Mouse (Mus musculus) intestine, postnatal 0 days (tissue): Measurements from ENCODE around the gene Crnkl1. TPM values are rescaled to one million over a fixed set of nuclear protein-coding genes. Genes with fewer than 3 reads are reported as not detected.
"Not testable (repeated sequence)": the region's sequence is repeated elsewhere in the genome, so short reads cannot be mapped to it uniquely, and the experiment has no call there.

ENCODE experiments used
- ATAC-seq: fragments of 200-750 bp; cut with Nextera tagmentation; 2 replicates; pipeline ENCODE4 v1.8.0; 2017; ENCODE audit warnings: mild to moderate bottlenecking, moderate TSS enrichment, moderate library complexity
- H3K27ac ChIP-seq: fragments of 300-500 bp; sonication (generic); 2 replicates; pipeline ENCODE4 v1.5.1; 2014; ENCODE audit warnings: mild to moderate bottlenecking, low read depth, low read length, moderate library complexity
- H3K27me3 ChIP-seq: fragments of 300-500 bp; sonication (generic); replicated peaks from 2 replicates; pipeline ENCODE4 v1.6.1; 2014; ENCODE audit warnings: low read length, mixed read lengths; ENCODE audit not compliant: control insufficient read depth, insufficient read depth
- H3K36me3 ChIP-seq: fragments of 300-500 bp; sonication (generic); 2 replicates; pipeline ENCODE4 v1.6.1; 2014; ENCODE audit warnings: mild to moderate bottlenecking, moderate library complexity; ENCODE audit not compliant: control insufficient read depth, insufficient read depth
- H3K4me1 ChIP-seq: fragments of 300-500 bp; sonication (generic); replicated peaks from 2 replicates; pipeline ENCODE4 v1.6.1; 2014; ENCODE audit warnings: antibody characterized with exemption, low read length, mixed read lengths; ENCODE audit not compliant: control insufficient read depth, insufficient read depth
- H3K4me2 ChIP-seq: fragments of 300-500 bp; sonication (generic); replicated peaks from 2 replicates; pipeline ENCODE4 v1.6.1; 2014; ENCODE audit warnings: low read depth, mild to moderate bottlenecking, moderate library complexity
- H3K4me3 ChIP-seq: fragments of 300-500 bp; sonication (generic); 2 replicates; pipeline ENCODE4 v1.5.1; 2014; ENCODE audit warnings: low read depth, low read length
- H3K9ac ChIP-seq: fragments of 300-500 bp; sonication (generic); 2 replicates; pipeline ENCODE4 v1.6.1; 2014; ENCODE audit warnings: mild to moderate bottlenecking, low read depth, low read length
- H3K9me3 ChIP-seq: fragments of 300-500 bp; sonication (generic); 2 replicates; pipeline ENCODE4 v1.6.1; 2016; ENCODE audit warnings: mixed run types; ENCODE audit not compliant: control insufficient read depth
- CTCF ChIP-seq: sonication (generic); IDR thresholded peaks from 2 replicates; pipeline ENCODE4 v1.5.1; 2016; ENCODE audit warnings: low read depth, mild to moderate bottlenecking, control low read depth, antibody characterized with exemption, moderate library complexity
- WGBS: fragments of 180-500 bp; shearing (Covaris S2); extraction: QIAGEN DNeasy Blood & Tissue Kit; methylation state at CpG from one replicate; pipeline ENCODE4 v1.1.7; 2014; 5-methylcytosine and 5-hydroxymethylcytosine counted together
- polyA plus RNA-seq: library from polyadenylated mRNA; unstranded; fragments of >200 nt; fragmentation: Nextera tagmentation; extraction: Ambion mirVana; gene quantifications from 2 replicates; pipeline ENCODE4 v1.2.1, GENCODE M21; 2015

Gene Crnkl1
- polyA plus RNA-seq, 1 experiment from 2014 or later, result 12.6 TPM

DNA sequence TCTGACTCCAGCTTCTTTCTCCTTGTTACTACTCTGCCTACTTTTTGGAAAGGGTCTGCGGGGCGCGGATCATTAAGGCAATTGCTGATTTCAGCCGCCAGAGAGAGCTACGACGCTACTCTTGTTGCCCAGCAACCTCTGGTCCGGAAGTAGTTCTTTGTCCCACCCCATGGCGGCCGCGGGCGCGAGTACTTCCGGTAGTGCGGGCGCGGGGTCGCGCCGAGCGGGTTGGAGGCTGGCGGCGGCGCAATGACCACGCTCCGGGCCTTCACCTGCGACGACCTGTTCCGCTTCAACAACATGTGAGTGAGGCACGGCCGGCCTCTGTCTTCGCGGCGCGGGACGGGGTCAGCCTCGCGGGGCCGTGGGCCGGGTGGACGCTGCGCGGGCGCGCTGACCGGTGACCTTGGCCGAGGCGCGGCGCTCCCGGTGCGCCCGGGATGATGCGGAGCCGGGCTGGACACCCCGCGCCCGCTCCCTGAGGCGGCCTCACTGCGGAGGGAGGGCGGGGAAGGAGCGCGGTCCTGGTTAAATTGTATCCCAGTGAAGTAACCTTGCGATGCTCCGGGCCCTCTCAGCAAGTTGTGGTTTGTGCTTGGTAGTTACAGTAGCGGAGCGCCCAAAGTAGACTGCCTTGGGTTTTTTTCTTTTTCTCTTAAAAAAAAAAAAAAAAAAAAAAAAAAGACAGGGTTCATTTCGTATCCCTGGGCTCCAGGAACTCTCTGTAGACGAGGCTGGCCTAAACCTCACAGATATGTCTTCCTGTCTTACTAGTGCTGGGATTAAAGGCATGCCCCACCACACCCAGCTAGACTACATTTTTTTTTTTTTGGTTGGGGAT, 31.5 kb downstream of the Crnkl1 start:
- H3K4me2 ChIP-seq, result peak overlapping the region; percentile 72
- H3K4me1 ChIP-seq, result peaks cover 7% of the 10 kb centered on the region
- peak; percentile 78 for TF ChIP-seq CTCF
- under 1% methylated on average over 68 of the region's 68 CpGs for WGBS
- ATAC-seq, result peak; percentile 92
- no peaks in the 10 kb centered on the region for H3K9me3 ChIP-seq
- H3K27ac ChIP-seq, result peak overlapping the region; percentile 90
- no peaks in the 10 kb centered on the region for H3K36me3 ChIP-seq
- H3K27me3 ChIP-seq, result no peaks in the 10 kb centered on the region
- peak overlapping the region; percentile 78 for H3K9ac ChIP-seq
- peak overlapping the region; percentile 87 for H3K4me3 ChIP-seq

- H3K9ac ChIP-seq, result peak within 1 kb of the TSS; percentile 78
Measured at GRCm38 (mm10) chr2:145901861-145902260, 33.0 kb downstream of the Crnkl1 start, which contains the start of gene Naa20. Naa20 (plus strand) TSS chr2:145902099.

GRCm38 (mm10) chr2:145900318-145900717, 34.5 kb downstream of the Crnkl1 start:
- not testable (repeated sequence) for H3K4me1 ChIP-seq, H3K27me3 ChIP-seq, H3K4me2 ChIP-seq, H3K27ac ChIP-seq, H3K9me3 ChIP-seq, H3K36me3 ChIP-seq, H3K4me3 ChIP-seq, ATAC-seq, H3K9ac ChIP-seq
- WGBS, result 70% methylated on average over 6 of the region's 8 CpGs

More at GRCm38 (mm10) chr2:145901861-145902260, 33.0 kb downstream of the Crnkl1 start, which contains the start of gene Naa20:
- 87% methylated on average over 6 of the region's 6 CpGs for WGBS
- H3K9me3 ChIP-seq, result no peaks in the 10 kb centered on the region
- H3K4me2 ChIP-seq, result peak within 1 kb of the TSS; percentile 72
- peaks cover 7% of the 10 kb centered on the region for H3K4me1 ChIP-seq
- no peaks in the 10 kb centered on the region for H3K36me3 ChIP-seq
- peak within 1 kb of the TSS; percentile 87 for H3K4me3 ChIP-seq
- no peak for TF ChIP-seq CTCF
- no peak within 1 kb of the TSS for H3K27ac ChIP-seq
- H3K27me3 ChIP-seq, result no peaks in the 10 kb centered on the region
- no peak for ATAC-seq

DNA sequence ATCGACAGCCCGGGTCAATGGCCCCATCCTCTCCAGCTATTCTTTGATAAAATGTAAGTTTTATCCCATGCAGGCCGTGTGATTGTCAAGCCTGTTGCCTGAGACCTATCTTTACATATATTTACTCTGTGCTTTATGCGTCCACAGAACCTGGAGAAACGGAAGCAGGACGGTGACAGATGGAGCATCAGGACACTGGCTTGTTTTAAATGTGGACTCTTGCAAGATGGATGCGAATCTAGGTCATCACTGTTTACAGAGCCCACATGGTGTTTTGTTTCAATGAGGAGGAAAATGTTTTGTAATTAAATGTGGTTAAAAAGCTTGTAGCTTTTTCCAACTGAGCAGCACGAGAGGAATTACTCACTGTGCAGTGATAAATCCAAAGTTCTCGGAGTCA, 36.7 kb downstream of the Crnkl1 start:
- Histone ChIP-seq H3K9ac (no peak overlapping the region), H3K27me3 (no peaks in the 10 kb centered on the region), H3K4me1 (no peaks in the 10 kb centered on the region; the same call in 1 of the 2 replicates), H3K4me2 (no peak overlapping the region), H3K4me3 (no peak overlapping the region), H3K27ac (no peak overlapping the region), H3K36me3 (no peaks in the 10 kb centered on the region), H3K9me3 (no peaks in the 10 kb centered on the region)
- ATAC-seq, result no peak
- WGBS, result 53% methylated on average over 9 of the region's 9 CpGs
- no peak for TF ChIP-seq CTCF

GRCm38 (mm10) chr2:145893756-145894155, 41.1 kb downstream of the Crnkl1 start:
- no peak overlapping the region for H3K27ac ChIP-seq
- no peak for ATAC-seq
- H3K9ac ChIP-seq, result no peak overlapping the region

GRCm38 (mm10) chr2:145890571-145890970, 44.2 kb downstream of the Crnkl1 start:
- no peaks in the 10 kb centered on the region for H3K27me3 ChIP-seq
- WGBS, result 81% methylated on average over 2 of the region's 2 CpGs
- no peak overlapping the region for H3K4me3 ChIP-seq
- H3K4me2 ChIP-seq, result no peak overlapping the region
- H3K36me3 ChIP-seq, result peaks cover 11% of the 10 kb centered on the region
- H3K4me1 ChIP-seq, result no peaks in the 10 kb centered on the region
- no peak overlapping the region for H3K9ac ChIP-seq
- no peaks in the 10 kb centered on the region for H3K9me3 ChIP-seq
- no peak for ATAC-seq
- no peak for TF ChIP-seq CTCF
- no peak overlapping the region for H3K27ac ChIP-seq

More at GRCm38 (mm10) chr2:145893756-145894155, 41.1 kb downstream of the Crnkl1 start:
- H3K4me1 ChIP-seq, result no peaks in the 10 kb centered on the region
- H3K9me3 ChIP-seq, result no peaks in the 10 kb centered on the region
- no peaks in the 10 kb centered on the region for H3K36me3 ChIP-seq
- no peak overlapping the region for H3K4me3 ChIP-seq
- no peaks in the 10 kb centered on the region for H3K27me3 ChIP-seq
- H3K4me2 ChIP-seq, result no peak overlapping the region
- 100% methylated on average over 6 of the region's 6 CpGs for WGBS
- no peak for TF ChIP-seq CTCF
